Comparison of ENCODE assay signal across 8 mouse cellular contexts in genomic region chr5:103436039-103436944, GRCm38 (mm10). TPM values are rescaled to one million over a fixed set of nuclear protein-coding genes. Genes with fewer than 3 reads are reported as not detected.
DNase-seq lines count a peak whose midpoint lies in the region; ATAC-seq and TF ChIP-seq lines count a peak whose summit lies in the region.

No protein-coding gene starts in this region.

- peak; percentile 74 for ATAC-seq in intestine, embryonic 15.5 days
- peak; percentile 67 for ATAC-seq in lung, embryonic 14.5 days (ENCODE audit: insufficient read depth)
- ATAC-seq in stomach, embryonic 16.5 days (ENCODE audit: insufficient read depth, low FRiP score): peak; percentile 61; the same call in 1 of the 2 replicates
- no peak for ATAC-seq in granulocyte monocyte progenitor cell, adult 5-6 weeks (replicated peaks; ENCODE audit: poor library complexity, severe bottlenecking)

- TF ChIP-seq CTCF in lung, embryonic 14.5 days (IDR thresholded peaks at IDR 0.05; ENCODE audit: low read depth): no peak

- intact Hi-C loops in heart, postnatal 25 days (cut with DNase I): no loop called here

- H3K36me3 ChIP-seq in intestine, embryonic 15.5 days: no peaks in the 10 kb centered on the region
- no peaks in the 10 kb centered on the region for H3K36me3 ChIP-seq in lung, embryonic 14.5 days (ENCODE audit: insufficient read depth)
- no peaks in the 10 kb centered on the region for H3K36me3 ChIP-seq in stomach, embryonic 16.5 days (ENCODE audit: control insufficient read depth, insufficient read depth, low read length)

- peak; percentile 94 for DNase-seq in heart, adult 11 months
- DNase-seq in heart, postnatal 25 days (ENCODE audit: low spot score): no peak
- DNase-seq in gastrocnemius, postnatal 10 days: peak; percentile 17
- peak; percentile 41 for DNase-seq in lung, embryonic 14.5 days
- DNase-seq in urinary bladder, postnatal 10 days (ENCODE audit: low spot score): no peak

- peak overlapping the region; percentile 22; the same call in 1 of the 2 replicates for H3K9ac ChIP-seq in intestine, embryonic 15.5 days
- peak overlapping the region; percentile 42; the same call in 1 of the 2 replicates for H3K9ac ChIP-seq in lung, embryonic 14.5 days
- peak overlapping the region; percentile 43 for H3K9ac ChIP-seq in stomach, embryonic 16.5 days (ENCODE audit: low read length)

- no peaks in the 10 kb centered on the region for H3K9me3 ChIP-seq in intestine, embryonic 15.5 days
- no peaks in the 10 kb centered on the region for H3K9me3 ChIP-seq in lung, embryonic 14.5 days (ENCODE audit: low read depth, low read length)
- no peaks in the 10 kb centered on the region for H3K9me3 ChIP-seq in stomach, embryonic 16.5 days (replicated peaks; ENCODE audit: control insufficient read depth, low read length)

- peak overlapping the region; percentile 64 for H3K4me2 ChIP-seq in intestine, embryonic 15.5 days (replicated peaks)
- H3K4me2 ChIP-seq in lung, embryonic 14.5 days: peak overlapping the region; percentile 58
- peak overlapping the region; percentile 50 for H3K4me2 ChIP-seq in stomach, embryonic 16.5 days (ENCODE audit: low read depth, low read length)

- H3K4me3 ChIP-seq in intestine, embryonic 15.5 days (replicated peaks): peak overlapping the region; percentile 24; the same call in 1 of the 2 replicates
- H3K4me3 ChIP-seq in lung, embryonic 14.5 days (ENCODE audit: low read depth, low read length): peak overlapping the region; percentile 21
- peak overlapping the region; percentile 22 for H3K4me3 ChIP-seq in stomach, embryonic 16.5 days (replicated peaks; ENCODE audit: low read length)

- peaks cover 9% of the 10 kb centered on the region for H3K4me1 ChIP-seq in intestine, embryonic 15.5 days (replicated peaks)
- peaks cover 12% of the 10 kb centered on the region for H3K4me1 ChIP-seq in lung, embryonic 14.5 days (ENCODE audit: insufficient read depth)
- peaks cover 27% of the 10 kb centered on the region for H3K4me1 ChIP-seq in stomach, embryonic 16.5 days (ENCODE audit: control insufficient read depth, insufficient read depth, low read length)

- WGBS in intestine, embryonic 15.5 days: 13% methylated on average over 19 of the region's 19 CpGs
- 12% methylated on average over 19 of the region's 19 CpGs for WGBS in lung, embryonic 14.5 days
- 11% methylated on average over 19 of the region's 19 CpGs for WGBS in stomach, embryonic 16.5 days

- peak overlapping the region; percentile 68 for H3K27ac ChIP-seq in intestine, embryonic 15.5 days
- H3K27ac ChIP-seq in lung, embryonic 14.5 days (ENCODE audit: low read depth): peak overlapping the region; percentile 50; the same call in 1 of the 2 replicates
- peak overlapping the region; percentile 69 for H3K27ac ChIP-seq in stomach, embryonic 16.5 days (ENCODE audit: low read length)

- no peaks in the 10 kb centered on the region for H3K27me3 ChIP-seq in intestine, embryonic 15.5 days (replicated peaks)
- no peaks in the 10 kb centered on the region for H3K27me3 ChIP-seq in lung, embryonic 14.5 days (ENCODE audit: insufficient read depth, low read length)
- no peaks in the 10 kb centered on the region for H3K27me3 ChIP-seq in stomach, embryonic 16.5 days (ENCODE audit: control insufficient read depth, insufficient read depth, low read length)

RNA-seq across cellular contexts. Expression of gene Ptpn13, which starts 11.3 kb away (rescaled TPM):
- 1 to 10 TPM; 6.1 to 6.6 TPM for total RNA-seq in heart, postnatal 25 days (2021)
- total RNA-seq in gastrocnemius, postnatal 10 days (2021): 1 to 10 TPM; 6.4 to 8.1 TPM
- 5.5 TPM in 2 replicates for polyA plus RNA-seq in intestine, embryonic 15.5 days (2015; fragmentation: Nextera tagmentation; extraction: Ambion mirVana)
- 15.7 and 16.2 TPM in 2 replicates for polyA plus RNA-seq in lung, embryonic 14.5 days (2014; fragmentation: Nextera tagmentation; extraction: Ambion mirVana)
- 16.8 and 18.8 TPM in 2 replicates for polyA plus RNA-seq in stomach, embryonic 16.5 days (2015; fragmentation: Nextera tagmentation; extraction: Ambion mirVana)
- total RNA-seq in granulocyte monocyte progenitor cell, adult 5-6 weeks (2014; fragmentation: Nextera tagmentation): not detected in 2 replicates
- total RNA-seq in granulocyte monocyte progenitor cell, adult 5-6 weeks (2017): not detected in 2 replicates

Comparison
In these comparisons a context has a peak if more than half of its experiments do, and no peak if none do; other contexts are left out.
1. DNase-seq: peak in heart, adult 11 months (single experiment), gastrocnemius, postnatal 10 days (single experiment) and lung, embryonic 14.5 days (single experiment); none in heart, postnatal 25 days (single experiment) and urinary bladder, postnatal 10 days (single experiment).
2. RNA of gene Ptpn13, which starts 11.3 kb away (total RNA-seq): 6.4 to 8.1 TPM in gastrocnemius, postnatal 10 days and 6.1 to 6.6 TPM in heart, postnatal 25 days; not detected in granulocyte monocyte progenitor cell, adult 5-6 weeks; every median in the first group is over 4 times any median in the second.
3. Peak in every context shown above with its lines, with median percentiles within 50 percentile points of each other: H3K27ac ChIP-seq, H3K4me2 ChIP-seq, H3K4me3 ChIP-seq and H3K9ac ChIP-seq.